Mouse (Mus musculus): ENCODE measurements around the gene 3110082J24Rik. TPM values are rescaled to one million over a fixed set of nuclear protein-coding genes. Genes with fewer than 3 reads are reported as not detected.

The 3110082J24Rik gene
- polyA plus RNA-seq, 1 experiment from 2014 or later: not detected

DNA sequence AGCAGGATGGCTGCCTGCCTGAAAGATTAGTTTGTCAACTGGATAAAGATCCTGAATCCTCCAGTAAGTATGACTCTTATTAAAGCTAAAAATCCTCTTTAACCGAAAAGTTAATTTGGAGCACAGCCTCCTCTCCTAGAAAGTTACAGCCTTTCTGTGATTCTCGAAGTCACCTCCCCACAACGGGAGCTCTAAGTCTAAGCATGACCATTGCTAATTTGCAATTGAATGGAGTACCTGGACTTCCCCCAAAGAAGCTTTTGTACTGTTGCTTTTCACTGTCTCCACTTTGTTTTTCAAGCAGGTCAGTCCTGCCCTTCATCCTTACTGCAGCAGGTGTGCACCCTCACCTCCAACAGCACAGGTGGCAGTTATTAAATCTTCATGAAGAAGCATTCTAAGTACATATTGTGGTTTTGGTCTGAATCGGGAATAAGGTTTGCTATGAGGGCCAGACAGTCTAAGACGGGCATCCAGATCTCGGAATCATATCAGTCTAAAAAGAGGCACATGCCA is 47.6 kb downstream of the 3110082J24Rik start:
- no peak for DNase-seq (ENCODE audit: low spot score)
- H3K9ac ChIP-seq (ENCODE audit: low read length): no peak overlapping the region
- peaks cover 11% of the 10 kb centered on the region for H3K36me3 ChIP-seq (ENCODE audit: control insufficient read depth, insufficient read depth, low read length)
- no peaks in the 10 kb centered on the region for H3K27me3 ChIP-seq (ENCODE audit: control insufficient read depth, insufficient read depth, low read length)
- no peak for ATAC-seq (ENCODE audit: low FRiP score, low TSS enrichment)
- no peak for TF ChIP-seq CTCF (IDR thresholded peaks at IDR 0.05; ENCODE audit: low read depth)
- no peak for TF ChIP-seq EP300 (optimal IDR thresholded peaks at IDR 0.05)
- no peaks in the 10 kb centered on the region for H3K9me3 ChIP-seq (ENCODE audit: control insufficient read depth, low read length)
- no peak overlapping the region for H3K27ac ChIP-seq (replicated peaks)
- no peaks in the 10 kb centered on the region for H3K4me1 ChIP-seq (replicated peaks; ENCODE audit: control insufficient read depth, insufficient read depth)
- WGBS: 87% methylated on average over 6 of the region's 6 CpGs
- H3K4me2 ChIP-seq (replicated peaks; ENCODE audit: low read depth): no peak overlapping the region
- H3K4me3 ChIP-seq (ENCODE audit: low read depth, low read length): no peak overlapping the region

Other genes starting within 250 kb of the 3110082J24Rik start
- 0.10 and 0.16 TPM in 2 replicates for gene Il6, start 93.0 kb downstream of the 3110082J24Rik start, polyA plus RNA-seq (2015; fragmentation: Nextera tagmentation; extraction: Ambion mirVana)
- gene Tyms, start 32.5 kb downstream of the 3110082J24Rik start, polyA plus RNA-seq (2015; fragmentation: Nextera tagmentation; extraction: Ambion mirVana): 82.1 and 84.8 TPM in 2 replicates
- 0.10 and 0.12 TPM in 2 replicates for gene Garem2, start 925 bp downstream of the 3110082J24Rik start, polyA plus RNA-seq (2015; fragmentation: Nextera tagmentation; extraction: Ambion mirVana)
- gene Hadha, start 49.1 kb upstream of the 3110082J24Rik start, polyA plus RNA-seq (2015; fragmentation: Nextera tagmentation; extraction: Ambion mirVana): 201 and 213 TPM in 2 replicates
- 323 and 350 TPM in 2 replicates for gene Hadhb, start 49.2 kb upstream of the 3110082J24Rik start, polyA plus RNA-seq (2015; fragmentation: Nextera tagmentation; extraction: Ambion mirVana)
- 0.12 and 0.24 TPM in 2 replicates for gene Adgrf3, start 99.6 kb upstream of the 3110082J24Rik start, polyA plus RNA-seq (2015; fragmentation: Nextera tagmentation; extraction: Ambion mirVana)
- 25.5 and 26.7 TPM in 2 replicates for gene Selenoi, start 126.5 kb upstream of the 3110082J24Rik start, polyA plus RNA-seq (2015; fragmentation: Nextera tagmentation; extraction: Ambion mirVana)
- gene Drc1, start 175.3 kb upstream of the 3110082J24Rik start, polyA plus RNA-seq (2015; fragmentation: Nextera tagmentation; extraction: Ambion mirVana): 1.1 and 1.7 TPM in 2 replicates

All from stomach, postnatal 0 days (tissue).